Mouse (Mus musculus) lung, adult 2 months (tissue): Measurements from ENCODE around the gene Mnx1.

Source experiments
- CTCF ChIP-seq: fragments of 200-500 bp; IDR thresholded peaks from 2 replicates; pipeline ENCODE4 v1.5.1; 2011; ENCODE audit warnings: mild to moderate bottlenecking, low read length, control low read depth; ENCODE audit not compliant: insufficient read depth
- POLR2A ChIP-seq: fragments of 200-500 bp; IDR thresholded peaks from 2 replicates; pipeline ENCODE4 v1.6.1; 2011; ENCODE audit warnings: low read depth, mild to moderate bottlenecking, control low read depth, low read length, borderline replicate concordance; ENCODE audit errors: extremely low read depth

GRCm38 (mm10) chr5:29483801-29484200, 5.5 kb upstream of the Mnx1 start:
- TF ChIP-seq CTCF (no peak), POLR2A (no peak)
